Mouse (Mus musculus): ENCODE measurements around the gene Noc3l.

The Noc3l gene

GRCm38 (mm10) chr19:38818766-38819426, at the start of gene Noc3l:
Gene Noc3l, minus strand, starts transcription at chr19:38819237.
- peak; percentile 81 for DNase-seq (ENCODE audit: low spot score)

- DNase-seq (ENCODE audit: low spot score), result no peak
These were observed 43.5 kb upstream of the Noc3l start for GRCm38 (mm10) chr19:38862523-38862922.

GRCm38 (mm10) chr19:38858224-38858623, 39.2 kb upstream of the Noc3l start:
- no peak for DNase-seq (ENCODE audit: low spot score)

GRCm38 (mm10) chr19:38846373-38846772, 27.3 kb upstream of the Noc3l start:
- no peak for DNase-seq (ENCODE audit: low spot score)

- DNase-seq (ENCODE audit: low spot score), result no peak
These were observed 25.8 kb upstream of the Noc3l start for GRCm38 (mm10) chr19:38844817-38845216.

- peak; percentile 14 for DNase-seq (ENCODE audit: low spot score)
These were observed 18.2 kb upstream of the Noc3l start for GRCm38 (mm10) chr19:38837171-38837641.

GRCm38 (mm10) chr19:38836438-38837170, 17.6 kb upstream of the Noc3l start, which contains the start of gene Tbc1d12:
Gene Tbc1d12, plus strand, starts transcription at chr19:38836579.
- DNase-seq (ENCODE audit: low spot score), result peak; percentile 85

GRCm38 (mm10) chr19:38836084-38836437, 17.0 kb upstream of the Noc3l start:
- no peak for DNase-seq (ENCODE audit: low spot score)

GRCm38 (mm10) chr19:38833224-38833623, 14.2 kb upstream of the Noc3l start:
- DNase-seq (ENCODE audit: low spot score), result no peak

- DNase-seq (ENCODE audit: low spot score), result no peak
These were observed 1.3 kb upstream of the Noc3l start for GRCm38 (mm10) chr19:38820186-38820804.

GRCm38 (mm10) chr19:38819427-38819802, 378 bp upstream of the Noc3l start:
- DNase-seq (ENCODE audit: low spot score), result no peak

GRCm38 (mm10) chr19:38818191-38818590, 846 bp downstream of the Noc3l start:
- no peak for DNase-seq (ENCODE audit: low spot score)

- DNase-seq (ENCODE audit: low spot score), result no peak
These were observed 20.2 kb downstream of the Noc3l start for GRCm38 (mm10) chr19:38798801-38799200.

- DNase-seq (ENCODE audit: low spot score), result no peak
These were observed 20.7 kb downstream of the Noc3l start for GRCm38 (mm10) chr19:38798291-38798690.

- no peak for DNase-seq (ENCODE audit: low spot score)
These were observed 22.5 kb downstream of the Noc3l start for GRCm38 (mm10) chr19:38796546-38796945.

- DNase-seq (ENCODE audit: low spot score), result no peak
These were observed 25.4 kb downstream of the Noc3l start for GRCm38 (mm10) chr19:38793563-38794045.

- no peak for DNase-seq (ENCODE audit: low spot score)
These were observed 31.3 kb downstream of the Noc3l start for GRCm38 (mm10) chr19:38787756-38788155.

GRCm38 (mm10) chr19:38783542-38783941, 35.5 kb downstream of the Noc3l start:
- no peak for DNase-seq (ENCODE audit: low spot score)

GRCm38 (mm10) chr19:38778805-38779204, 40.2 kb downstream of the Noc3l start:
- peak; percentile 15 for DNase-seq (ENCODE audit: low spot score)

- no peak for DNase-seq (ENCODE audit: low spot score)
These were observed 43.5 kb downstream of the Noc3l start for GRCm38 (mm10) chr19:38775548-38775947.

- DNase-seq (ENCODE audit: low spot score), result no peak
These were observed 52.7 kb downstream of the Noc3l start for GRCm38 (mm10) chr19:38766306-38766705.

GRCm38 (mm10) chr19:38760441-38760840, 58.6 kb downstream of the Noc3l start:
- no peak for DNase-seq (ENCODE audit: low spot score)
